Mouse (Mus musculus): ENCODE measurements around the gene Rtl10. TPM values are rescaled to one million over a fixed set of nuclear protein-coding genes. Genes with fewer than 3 reads are reported as not detected.

Rtl10 gene
- total and polyA plus RNA-seq, 3 experiments = 4.8 to 21.1 (median 9.8) TPM

DNA sequence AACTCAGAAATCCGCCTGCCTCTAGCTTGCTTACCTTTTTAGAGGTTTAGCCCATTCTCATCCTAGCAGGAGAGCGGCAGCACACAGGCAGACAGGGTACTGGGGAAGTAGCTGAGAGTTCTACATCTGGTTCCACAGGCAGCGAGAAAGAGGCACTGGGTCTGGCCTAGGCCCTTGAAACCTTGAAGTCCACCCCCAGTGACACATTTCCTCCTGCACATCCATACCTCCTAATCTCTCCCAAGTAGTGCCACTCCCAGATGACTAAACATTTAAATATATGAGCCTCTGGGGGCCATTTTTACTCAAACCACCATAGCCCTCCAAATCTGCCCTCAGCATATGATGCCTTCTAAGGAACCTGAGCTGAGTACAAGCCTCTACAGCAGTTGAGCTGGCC is 16.3 kb upstream of the Rtl10 start:
- no peak overlapping the region for H3K4me3 ChIP-seq (replicated peaks in 1 of 3; ENCODE audit: low read depth in 2 of 3, low read length in 2 of 3, poor library complexity in 1 of 3)

DNA sequence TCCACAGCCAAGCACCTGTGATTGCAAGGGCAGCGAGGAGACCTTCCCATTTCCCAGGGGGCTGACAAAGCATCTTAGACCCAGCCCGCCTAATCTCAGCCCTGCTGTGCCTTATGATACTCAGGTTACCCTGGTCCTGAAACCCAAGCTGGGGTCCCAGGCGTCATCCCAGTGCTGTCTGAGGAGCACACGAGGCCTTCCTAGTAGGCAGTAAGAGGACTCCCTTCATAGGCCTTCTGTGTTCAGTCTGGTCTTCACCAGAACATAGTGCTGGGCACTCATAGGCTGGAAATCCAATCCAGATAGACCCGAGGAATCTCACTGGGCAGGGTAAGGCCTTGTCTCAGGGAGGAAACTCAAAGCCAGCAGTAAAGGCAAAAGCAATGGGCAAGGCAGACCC is 14.9 kb upstream of the Rtl10 start:
- DNase-seq (ENCODE audit: extremely low read depth) = no peak
- H3K4me1 ChIP-seq (ENCODE audit: control insufficient read depth in 1 of 2, insufficient read depth in 2 of 2) = peaks cover 0 to 29% of the 10 kb centered on the region in 2 experiments; a peak in 2 of 4 replicates
- H3K9me3 ChIP-seq (replicated peaks; ENCODE audit: low read length) = peaks cover 4% of the 10 kb centered on the region
- H3K27me3 ChIP-seq (replicated peaks) = no peaks in the 10 kb centered on the region
- TF ChIP-seq SMC3 (IDR thresholded peaks at IDR 0.05; ENCODE audit: low read depth, low read length) = no peak
- no peak for TF ChIP-seq RCOR1 (conservative IDR thresholded peaks at IDR 0.05; ENCODE audit: low read depth, low read length)
- H3K4me3 ChIP-seq (replicated peaks in 1 of 3; ENCODE audit: low read depth in 2 of 3, low read length in 2 of 3, poor library complexity in 1 of 3) = no peak overlapping the region
- H3K4me2 ChIP-seq (ENCODE audit: insufficient read depth, low read depth, poor library complexity, severe bottlenecking) = no peak overlapping the region
- H3K36me3 ChIP-seq (replicated peaks in 1 of 2; ENCODE audit: control insufficient read depth in 1 of 2, insufficient read depth in 1 of 2, low read length in 1 of 2) = peaks cover 0 to 31% of the 10 kb centered on the region in 2 experiments
- in situ Hi-C loops (cut with MboI; ENCODE audit: low pct_ligation_motif_present, low pct_unique_long_range_greater_than_20kb, low sequenced_read_pairs) (no loop called here), dilution Hi-C loops (cut with MboI; ENCODE audit: extremely low pct_ligation_motif_present, extremely low pct_unique_long_range_greater_than_20kb, low sequenced_read_pairs) (no loop called here)
- no peak overlapping the region for H3K9ac ChIP-seq (ENCODE audit: insufficient read depth, low read depth)
- no peaks in the 10 kb centered on the region for H3K79me2 ChIP-seq (replicated peaks; ENCODE audit: control insufficient read depth, extremely low read depth, insufficient read depth, poor library complexity, severe bottlenecking)
- no peak overlapping the region for H3K27ac ChIP-seq (ENCODE audit: insufficient read depth, low read depth)

More for the DNA sequence above, 16.3 kb upstream of the Rtl10 start:
- peaks cover 4% of the 10 kb centered on the region for H3K9me3 ChIP-seq (replicated peaks; ENCODE audit: low read length)
- DNase-seq (ENCODE audit: extremely low read depth) = no peak
- no peak overlapping the region for H3K4me2 ChIP-seq (ENCODE audit: insufficient read depth, low read depth, poor library complexity, severe bottlenecking)
- no peaks in the 10 kb centered on the region for H3K79me2 ChIP-seq (replicated peaks; ENCODE audit: control insufficient read depth, extremely low read depth, insufficient read depth, poor library complexity, severe bottlenecking)
- H3K27me3 ChIP-seq (replicated peaks) = no peaks in the 10 kb centered on the region
- peaks cover 0 to 31% of the 10 kb centered on the region in 2 experiments; a peak in 2 of 4 replicates for H3K4me1 ChIP-seq (ENCODE audit: control insufficient read depth in 1 of 2, insufficient read depth in 2 of 2)
- no peak overlapping the region for H3K9ac ChIP-seq (ENCODE audit: insufficient read depth, low read depth)
- H3K36me3 ChIP-seq (replicated peaks in 1 of 2; ENCODE audit: control insufficient read depth in 1 of 2, insufficient read depth in 1 of 2, low read length in 1 of 2) = peaks cover 8 to 44% of the 10 kb centered on the region in 2 experiments
- dilution Hi-C loops (cut with MboI; ENCODE audit: extremely low pct_ligation_motif_present, extremely low pct_unique_long_range_greater_than_20kb, low sequenced_read_pairs) (no loop called here), in situ Hi-C loops (cut with MboI; ENCODE audit: low pct_ligation_motif_present, low pct_unique_long_range_greater_than_20kb, low sequenced_read_pairs) (no loop called here)
- TF ChIP-seq USF1 (IDR thresholded peaks at IDR 0.05; ENCODE audit: low read depth, low read length) (no peak), TBP (conservative IDR thresholded peaks at IDR 0.05; ENCODE audit: low read depth, low read length) (no peak), ZC3H11A (IDR thresholded peaks at IDR 0.05; ENCODE audit: low read depth, low read length) (no peak), NRF1 (IDR thresholded peaks at IDR 0.05; ENCODE audit: low read depth, low read length) (no peak), MEF2A (IDR thresholded peaks at IDR 0.05; ENCODE audit: borderline replicate concordance, low read depth, low read length) (no peak), ETS1 (conservative IDR thresholded peaks at IDR 0.05; ENCODE audit: low read depth, low read length) (no peak), SIN3A (IDR thresholded peaks at IDR 0.05; ENCODE audit: low read length) (no peak), CHD2 (IDR thresholded peaks at IDR 0.05; ENCODE audit: low read length) (no peak), MXI1 (IDR thresholded peaks at IDR 0.05; ENCODE audit: low read depth, low read length) (no peak), SMC3 (IDR thresholded peaks at IDR 0.05; ENCODE audit: low read depth, low read length) (no peak), RAD21 (IDR thresholded peaks at IDR 0.05; ENCODE audit: low read depth, low read length) (no peak), EP300 (IDR thresholded peaks at IDR 0.05; ENCODE audit: low read length) (no peak), KAT2A (IDR thresholded peaks at IDR 0.05; ENCODE audit: insufficient replicate concordance, low read length) (no peak), MAZ (IDR thresholded peaks at IDR 0.05; ENCODE audit: low read depth, low read length) (no peak), MAFK (IDR thresholded peaks at IDR 0.05; ENCODE audit: insufficient replicate concordance, low read length) (no peak), TCF12 (IDR thresholded peaks at IDR 0.05; ENCODE audit: low read depth, low read length) (no peak), ZKSCAN1 (IDR thresholded peaks at IDR 0.05; ENCODE audit: borderline replicate concordance, low read depth, low read length) (no peak), JUND (conservative IDR thresholded peaks at IDR 0.05; ENCODE audit: low read depth, low read length) (no peak)
- no peak overlapping the region for H3K27ac ChIP-seq (ENCODE audit: insufficient read depth, low read depth)
